Comparison of ENCODE assay signal across 10 mouse cellular contexts in genomic region chrX:75046921-75047635, GRCm38 (mm10). TPM values are rescaled to one million over a fixed set of nuclear protein-coding genes. Genes with fewer than 3 reads are reported as not detected.
DNase-seq lines count a peak whose midpoint lies in the region; ATAC-seq lines count a peak whose summit lies in the region.
"Had no signal": no experiment of that assay in that cellular context is flagged by ENCODE, and none has a peak within 500 bp of the region (broad histone marks: within the 10 kb centered on the region; RNA-seq: fewer than 3 reads in every experiment).

No protein-coding gene starts in this region.

- no peaks in the 10 kb centered on the region for H3K36me3 ChIP-seq in embryonic facial prominence, embryonic 14.5 days (ENCODE audit: control insufficient read depth, insufficient read depth, low read length)
- H3K36me3 ChIP-seq in embryonic facial prominence, embryonic 10.5 days (replicated peaks): no peaks in the 10 kb centered on the region
- no peaks in the 10 kb centered on the region for H3K36me3 ChIP-seq in kidney, embryonic 15.5 days
- H3K36me3 ChIP-seq: neural tube, embryonic 13.5 days had no signal

- H3K27me3 ChIP-seq in embryonic facial prominence, embryonic 14.5 days (replicated peaks; ENCODE audit: control insufficient read depth, insufficient read depth, low read length): no peaks in the 10 kb centered on the region
- no peaks in the 10 kb centered on the region for H3K27me3 ChIP-seq in embryonic facial prominence, embryonic 10.5 days (replicated peaks; ENCODE audit: low read depth, poor library complexity, severe bottlenecking)
- no peaks in the 10 kb centered on the region for H3K27me3 ChIP-seq in kidney, embryonic 15.5 days
- H3K27me3 ChIP-seq: neural tube, embryonic 13.5 days had no signal

- no peak overlapping the region for H3K9ac ChIP-seq in embryonic facial prominence, embryonic 14.5 days (ENCODE audit: low read depth, low read length)
- no peak overlapping the region for H3K9ac ChIP-seq in kidney, embryonic 15.5 days
- H3K9ac ChIP-seq: neural tube, embryonic 13.5 days had no signal

- WGBS in embryonic facial prominence, embryonic 14.5 days: 45% methylated on average over 3 of the region's 3 CpGs
- 79% methylated on average over 3 of the region's 3 CpGs for whole genome bisulfite sequencing in embryonic facial prominence, embryonic 10.5 days
- WGBS in kidney, embryonic 15.5 days: 41% methylated on average over 3 of the region's 3 CpGs

- H3K9me3 ChIP-seq in embryonic facial prominence, embryonic 14.5 days (ENCODE audit: control insufficient read depth, low read length): no peaks in the 10 kb centered on the region
- no peaks in the 10 kb centered on the region for H3K9me3 ChIP-seq in embryonic facial prominence, embryonic 10.5 days
- H3K9me3 ChIP-seq in kidney, embryonic 15.5 days (replicated peaks): no peaks in the 10 kb centered on the region
- H3K9me3 ChIP-seq: neural tube, embryonic 13.5 days had no signal

- no peaks in the 10 kb centered on the region for H3K4me1 ChIP-seq in embryonic facial prominence, embryonic 14.5 days (ENCODE audit: control insufficient read depth, insufficient read depth, low read length)
- H3K4me1 ChIP-seq in embryonic facial prominence, embryonic 10.5 days: no peaks in the 10 kb centered on the region
- H3K4me1 ChIP-seq in kidney, embryonic 15.5 days: no peaks in the 10 kb centered on the region
- H3K4me1 ChIP-seq: neural tube, embryonic 13.5 days had no signal

- no peak for ATAC-seq in embryonic facial prominence, embryonic 14.5 days (ENCODE audit: low read depth)
- ATAC-seq in kidney, embryonic 15.5 days (replicated peaks; ENCODE audit: low FRiP score): no peak

- H3K4me3 ChIP-seq in embryonic facial prominence, embryonic 14.5 days (ENCODE audit: low read depth, low read length): no peak overlapping the region
- no peak overlapping the region for H3K4me3 ChIP-seq in embryonic facial prominence, embryonic 10.5 days
- no peak overlapping the region for H3K4me3 ChIP-seq in kidney, embryonic 15.5 days (replicated peaks)
- H3K4me3 ChIP-seq: neural tube, embryonic 13.5 days had no signal

- peak; percentile 66 for DNase-seq in embryonic facial prominence, embryonic 14.5 days (ENCODE audit: low spot score)
- DNase-seq in embryonic facial prominence, embryonic 10.5 days (ENCODE audit: low spot score): no peak
- peak; percentile 3 for DNase-seq in urinary bladder, postnatal 14 days (ENCODE audit: low spot score)
- DNase-seq in urinary bladder, postnatal 10 days (ENCODE audit: low spot score): no peak
- peak; percentile 27 for DNase-seq in telencephalon, adult 2 months (ENCODE audit: low read depth, low spot score)
- no peak for DNase-seq in c-Kit-positive CD71-positive TER-119-positive erythroid progenitor cells, embryonic 14.5 days (ENCODE audit: low spot score)
- DNase-seq in layer of hippocampus, adult 9-11 months: no peak
- DNase-seq: B cell, adult 2 months had no signal

- peak overlapping the region; percentile 12; the same call in 1 of the 2 replicates for H3K4me2 ChIP-seq in embryonic facial prominence, embryonic 14.5 days (ENCODE audit: low read depth, low read length)
- no peak overlapping the region for H3K4me2 ChIP-seq in kidney, embryonic 15.5 days
- H3K4me2 ChIP-seq: neural tube, embryonic 13.5 days had no signal

- 0 out of 2 replicates have a peak overlapping the region, but pooled peaks have one; percentile 15 for H3K27ac ChIP-seq in embryonic facial prominence, embryonic 14.5 days (replicated peaks; ENCODE audit: low read depth, low read length)
- H3K27ac ChIP-seq in embryonic facial prominence, embryonic 10.5 days (replicated peaks): no peak overlapping the region
- peak overlapping the region; percentile 22; the same call in 1 of the 2 replicates for H3K27ac ChIP-seq in kidney, embryonic 15.5 days
- H3K27ac ChIP-seq: neural tube, embryonic 13.5 days had no signal

RNA-seq across cellular contexts. Expression of gene Gab3, which starts 38.2 kb away (rescaled TPM):
- 1.7 and 2.3 TPM in 2 replicates for polyA plus RNA-seq in embryonic facial prominence, embryonic 14.5 days (2014; fragmentation: Nextera tagmentation; extraction: Ambion mirVana)
- polyA plus RNA-seq in embryonic facial prominence, embryonic 10.5 days (2016; fragmentation: Nextera tagmentation; extraction: Ambion mirVana): 0.74 and 0.85 TPM in 2 replicates
- polyA plus RNA-seq in kidney, embryonic 15.5 days (2015; fragmentation: Nextera tagmentation; extraction: Ambion mirVana): 1.9 and 2.4 TPM in 2 replicates

RNA-seq across cellular contexts. Expression of gene Dkc1, which starts 48.6 kb away (rescaled TPM):
- polyA plus RNA-seq in embryonic facial prominence, embryonic 14.5 days (2014; fragmentation: Nextera tagmentation; extraction: Ambion mirVana): 109 and 125 TPM in 2 replicates
- polyA plus RNA-seq in embryonic facial prominence, embryonic 10.5 days (2016; fragmentation: Nextera tagmentation; extraction: Ambion mirVana): 240 and 247 TPM in 2 replicates
- 144 and 173 TPM in 2 replicates for polyA plus RNA-seq in kidney, embryonic 15.5 days (2015; fragmentation: Nextera tagmentation; extraction: Ambion mirVana)

Comparison
In these comparisons a context has a peak if more than half of its experiments do, and no peak if none do; other contexts are left out.
1. DNase-seq: peak in embryonic facial prominence, embryonic 14.5 days (single experiment), urinary bladder, postnatal 14 days (single experiment) and telencephalon, adult 2 months (single experiment); none in embryonic facial prominence, embryonic 10.5 days (single experiment), urinary bladder, postnatal 10 days (single experiment), c-Kit-positive CD71-positive TER-119-positive erythroid progenitor cells, embryonic 14.5 days (single experiment) and layer of hippocampus, adult 9-11 months (single experiment).